Mouse (Mus musculus): ENCODE measurements around the gene Abcf2.

The Abcf2 gene

DNA sequence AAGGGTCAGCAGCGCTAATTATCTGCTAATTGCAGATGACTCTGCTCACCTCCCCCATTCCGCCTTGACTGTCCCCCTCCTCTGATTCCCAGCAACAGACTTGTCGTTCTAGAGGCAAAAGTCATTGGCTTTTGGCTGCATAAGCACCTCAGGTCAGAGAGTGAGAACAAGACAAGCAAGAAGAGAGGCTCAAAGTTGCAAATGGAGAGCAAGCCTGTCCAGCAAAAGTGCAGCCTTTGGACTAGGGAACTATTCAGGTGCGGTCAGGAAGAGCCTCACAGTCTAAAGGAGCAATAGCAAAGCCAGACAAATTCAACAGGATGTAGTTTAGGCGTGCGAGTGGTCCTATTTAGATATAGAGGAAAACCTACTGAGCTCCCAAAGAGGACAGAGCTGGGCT, 49.5 kb downstream of the Abcf2 start:
- DNase-seq (ENCODE audit: low read depth, low spot score): no peak

DNA sequence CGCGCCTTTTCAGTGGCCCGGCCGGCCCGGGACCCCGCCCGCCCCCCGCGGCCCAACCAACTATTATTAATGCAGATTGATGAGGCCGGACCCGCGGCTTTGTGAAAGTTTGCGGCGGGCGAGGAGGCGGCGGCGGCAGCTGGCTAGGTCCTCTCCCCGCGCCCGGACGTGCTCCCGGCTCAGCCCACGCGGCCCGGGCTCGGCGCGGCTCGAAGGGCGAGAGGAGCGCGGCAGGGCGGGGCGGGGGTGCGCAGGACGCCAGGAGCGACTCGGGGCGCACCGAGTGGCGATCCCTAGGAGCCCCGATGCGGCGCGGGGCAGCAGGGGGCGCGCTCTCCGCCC, 50.4 kb downstream of the Abcf2 start, which contains the start of gene Gbx1:
Gbx1 (minus strand) TSS at position 314 of the 342 bp plus-strand sequence.
- no peak for DNase-seq (ENCODE audit: low read depth, low spot score)

DNA sequence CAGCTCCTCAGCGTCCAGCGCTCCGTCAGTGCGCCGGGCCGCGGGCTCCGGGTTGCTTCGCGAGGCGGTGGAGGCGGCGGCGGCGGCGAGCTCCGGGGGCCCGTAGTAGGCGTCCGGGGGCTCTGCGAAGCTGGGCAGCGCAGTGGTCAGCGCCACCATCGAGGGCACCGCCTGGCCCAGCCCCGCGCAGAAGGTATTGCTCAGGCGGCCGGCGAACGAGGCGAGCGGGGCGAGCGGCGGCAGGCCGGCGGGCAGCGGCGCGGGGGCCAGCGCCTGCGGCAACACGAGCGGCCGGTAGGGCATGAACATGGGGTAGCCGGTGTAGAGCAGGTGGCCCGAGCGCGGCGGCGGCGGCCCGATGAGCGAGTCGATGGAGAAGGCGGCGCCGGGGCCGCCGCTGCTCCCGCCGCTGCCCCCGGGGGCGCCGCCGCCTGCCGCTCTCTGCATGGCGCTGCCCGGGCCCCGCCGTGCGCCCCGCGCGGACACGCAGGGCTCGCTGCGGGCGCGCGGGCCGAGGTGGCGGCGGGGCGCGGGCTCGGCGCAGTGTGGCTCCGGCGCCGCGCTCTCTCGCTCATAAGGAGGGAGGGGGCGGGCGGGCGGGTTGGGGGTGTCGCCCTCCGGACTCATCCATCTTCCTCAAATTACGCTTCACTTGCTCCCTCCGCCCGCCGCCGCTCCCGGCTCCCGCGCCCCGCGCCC, 50.9 kb downstream of the Abcf2 start:
- no peak for DNase-seq (ENCODE audit: low read depth, low spot score)

DNA sequence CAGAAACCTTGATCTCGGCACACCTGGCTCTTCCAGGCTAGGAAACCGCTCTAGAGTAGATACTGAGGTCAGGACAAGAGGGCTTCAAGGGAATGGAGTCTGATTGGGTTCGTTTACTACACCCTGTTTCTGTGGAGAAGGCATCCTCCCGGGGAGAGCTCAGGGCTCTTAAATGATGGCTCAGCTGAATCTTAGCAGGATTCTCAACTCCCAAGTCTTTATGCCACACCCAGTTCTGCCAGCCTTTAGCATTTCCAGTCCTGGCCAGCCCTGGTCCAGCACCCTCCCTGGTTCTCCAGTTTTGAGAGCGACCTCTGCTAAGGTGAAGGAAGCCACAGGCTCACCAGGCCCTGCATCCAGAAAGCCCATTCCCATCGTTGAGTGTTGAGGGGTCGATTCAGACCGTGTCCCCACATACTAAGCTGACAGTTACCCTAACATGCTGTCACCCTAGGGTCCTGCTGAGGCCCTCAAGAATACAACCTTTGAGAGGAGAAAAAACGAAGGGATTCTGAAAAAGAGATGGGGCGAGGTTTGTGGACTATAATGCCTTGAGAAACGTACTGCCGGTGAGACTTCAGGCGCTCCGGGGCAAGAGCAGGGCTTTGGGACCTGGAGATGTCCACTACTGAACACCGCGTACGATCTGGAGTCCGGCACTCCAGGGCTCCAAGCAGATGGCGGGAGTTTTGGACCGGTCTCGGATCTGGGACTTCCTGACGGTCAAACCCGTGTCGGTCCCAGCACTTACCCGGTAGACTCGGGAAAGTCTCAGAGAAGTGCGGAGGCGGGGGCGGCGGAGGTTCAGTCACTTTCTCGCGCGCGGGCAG, 51.7 kb downstream of the Abcf2 start:
- DNase-seq (ENCODE audit: low read depth, low spot score): no peak

DNA sequence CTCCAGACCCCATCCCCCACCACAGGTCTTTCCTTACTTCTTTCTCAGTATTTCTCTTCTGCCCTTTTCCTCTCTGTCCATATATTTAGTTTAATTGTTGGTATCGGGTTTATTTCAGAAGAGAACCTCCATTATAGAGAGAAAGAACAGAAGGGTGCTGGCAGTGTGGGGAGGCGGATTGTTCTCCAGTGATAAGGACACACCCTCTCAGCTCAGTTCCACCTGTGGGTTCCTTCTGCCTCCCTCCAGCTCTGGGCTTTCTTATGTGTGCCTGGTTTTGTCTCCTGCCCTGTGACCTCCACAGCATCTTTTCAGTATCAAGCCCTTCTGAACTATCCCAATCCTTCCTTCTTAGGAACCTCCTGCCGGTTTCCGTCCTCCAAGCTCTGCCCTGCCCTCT, 52.7 kb downstream of the Abcf2 start:
- DNase-seq (ENCODE audit: low read depth, low spot score): no peak

DNA sequence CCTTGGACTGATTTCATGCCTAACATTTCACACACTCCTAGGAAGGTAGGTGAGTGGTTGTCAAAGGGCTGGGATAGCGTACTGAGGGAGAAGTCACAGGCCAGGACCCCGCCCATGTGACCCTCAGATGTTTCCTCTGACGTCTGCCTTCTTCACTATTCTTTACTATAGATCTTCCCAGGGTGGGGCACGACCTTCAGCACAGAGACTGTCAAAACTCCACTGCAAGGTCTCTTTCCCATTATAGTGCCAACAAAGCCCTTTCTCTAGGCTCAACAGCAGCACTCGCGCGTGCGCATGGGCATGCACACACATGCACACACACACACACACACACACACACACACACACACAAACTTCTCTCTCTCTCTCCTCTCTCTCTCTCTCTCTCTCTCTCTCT, 53.5 kb downstream of the Abcf2 start:
- no peak for DNase-seq (ENCODE audit: low read depth, low spot score)

DNA sequence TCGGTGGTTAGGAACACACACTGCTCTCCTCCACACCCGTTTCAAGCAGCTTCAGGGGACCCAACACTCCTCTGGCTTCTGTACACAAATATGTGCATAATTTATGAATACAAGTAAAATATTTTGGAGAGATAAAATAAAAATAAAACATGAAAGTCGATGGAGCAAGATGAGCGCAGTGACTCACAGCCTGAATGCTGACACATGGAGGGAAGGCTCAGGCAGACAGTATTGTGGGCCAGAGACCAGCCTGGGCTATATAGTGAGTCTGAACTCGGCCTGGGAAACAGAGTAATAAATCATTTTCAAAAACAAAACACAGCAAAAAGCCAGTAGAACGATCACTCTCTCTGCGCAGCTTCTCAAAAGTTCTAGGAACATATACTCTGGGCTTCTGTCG, 55.9 kb downstream of the Abcf2 start:
- no peak for DNase-seq (ENCODE audit: low read depth, low spot score)
